Mouse (Mus musculus) stomach, postnatal 0 days (tissue): ENCODE results near the gene Sel1l2. TPM values are rescaled to one million over a fixed set of nuclear protein-coding genes. Genes with fewer than 3 reads are reported as not detected.

Experiments
- ATAC-seq: fragments of 200-750 bp; cut with Nextera tagmentation; 2 replicates; pipeline ENCODE4 v1.8.0; 2017; ENCODE audit not compliant: low FRiP score, low TSS enrichment
- DNase-seq: peaks from one replicate; pipeline ENCODE4 v3.0.0-alpha.2; 2016; ENCODE audit warnings: low spot score
- H3K27ac ChIP-seq: fragments of 300-500 bp; sonication (generic); replicated peaks from 2 replicates; pipeline ENCODE4 v1.5.1; 2014; ENCODE audit warnings: mild to moderate bottlenecking, control low read depth
- H3K27me3 ChIP-seq: fragments of 300-500 bp; sonication (generic); 2 replicates; pipeline ENCODE4 v1.6.1; 2014; ENCODE audit warnings: low read length; ENCODE audit not compliant: control insufficient read depth, insufficient read depth
- H3K36me3 ChIP-seq: fragments of 300-500 bp; sonication (generic); 2 replicates; pipeline ENCODE4 v1.6.1; 2014; ENCODE audit warnings: low read length, mixed read lengths; ENCODE audit not compliant: control insufficient read depth, insufficient read depth
- H3K4me1 ChIP-seq: fragments of 300-500 bp; sonication (generic); replicated peaks from 2 replicates; pipeline ENCODE4 v1.6.1; 2014; ENCODE audit warnings: antibody characterized with exemption; ENCODE audit not compliant: control insufficient read depth, insufficient read depth
- H3K4me2 ChIP-seq: fragments of 300-500 bp; sonication (generic); replicated peaks from 2 replicates; pipeline ENCODE4 v1.6.1; 2014; ENCODE audit warnings: low read depth, mild to moderate bottlenecking, control low read depth, moderate library complexity
- H3K4me3 ChIP-seq: fragments of 300-500 bp; sonication (generic); 2 replicates; pipeline ENCODE4 v1.5.1; 2014; ENCODE audit warnings: low read depth, low read length, control low read depth
- H3K9ac ChIP-seq: fragments of 300-500 bp; sonication (generic); 2 replicates; pipeline ENCODE4 v1.6.1; 2014; ENCODE audit warnings: mild to moderate bottlenecking, low read length, control low read depth, mixed read lengths
- H3K9me3 ChIP-seq: fragments of 300-500 bp; sonication (generic); 2 replicates; pipeline ENCODE4 v1.6.1; 2016; ENCODE audit warnings: low read length; ENCODE audit not compliant: control insufficient read depth
- CTCF ChIP-seq: IDR thresholded peaks from 2 replicates; pipeline ENCODE4 v1.5.1; 2016; ENCODE audit warnings: antibody characterized with exemption, low read depth, mild to moderate bottlenecking, moderate library complexity
- EP300 ChIP-seq: optimal IDR thresholded peaks from 2 replicates; pipeline ENCODE3; 2016; ENCODE audit warnings: antibody characterized with exemption
- WGBS: fragments of 180-500 bp; shearing (Covaris S2); extraction: QIAGEN DNeasy Blood & Tissue Kit; methylation state at CpG from one replicate; pipeline ENCODE4 v1.1.7; 2014; 5-methylcytosine and 5-hydroxymethylcytosine counted together
- polyA plus RNA-seq: library from polyadenylated mRNA; unstranded; fragments of >200 nt; fragmentation: Nextera tagmentation; extraction: Ambion mirVana; gene quantifications from 2 replicates; pipeline ENCODE4 v1.2.1, GENCODE M21; 2015

Sel1l2 gene
- polyA plus RNA-seq, 1 experiment from 2014 or later: not detected

DNA sequence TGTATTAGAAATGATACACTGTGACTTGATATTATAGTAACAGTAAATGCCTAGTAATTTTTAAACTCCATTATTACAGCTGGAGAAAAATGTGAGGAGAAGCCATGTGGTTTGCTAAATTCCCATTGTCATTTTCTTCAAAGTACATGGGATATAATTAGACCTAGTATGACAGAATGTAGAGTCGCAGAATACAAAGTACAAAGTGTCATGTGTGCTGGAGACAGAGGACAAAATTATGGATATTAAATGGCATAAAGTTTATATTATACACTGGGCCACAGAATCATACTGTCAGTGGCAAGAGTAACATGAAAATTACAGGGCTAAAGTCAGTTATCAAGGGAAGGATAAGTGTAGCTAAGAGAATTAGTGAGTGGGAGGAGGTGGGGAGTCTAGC is 24.7 kb downstream of the Sel1l2 start:
- no peaks in the 10 kb centered on the region for H3K36me3 ChIP-seq
- no peaks in the 10 kb centered on the region for H3K27me3 ChIP-seq
- no peak overlapping the region for H3K9ac ChIP-seq
- no peak overlapping the region for H3K4me2 ChIP-seq
- H3K27ac ChIP-seq: no peak overlapping the region
- no peak overlapping the region for H3K4me3 ChIP-seq
- no peaks in the 10 kb centered on the region for H3K9me3 ChIP-seq
- ATAC-seq (no peak), DNase-seq (no peak)
- TF ChIP-seq EP300 (no peak), CTCF (no peak)
- WGBS: 68% methylated on average over 1 of the region's 1 CpGs
- no peaks in the 10 kb centered on the region for H3K4me1 ChIP-seq

GRCm38 (mm10) chr2:140359905-140360304 is 29.6 kb downstream of the Sel1l2 start:
- Histone ChIP-seq H3K27me3 (no peaks in the 10 kb centered on the region), H3K9ac (no peak overlapping the region), H3K4me1 (no peaks in the 10 kb centered on the region), H3K9me3 (no peaks in the 10 kb centered on the region), H3K4me2 (no peak overlapping the region), H3K27ac (no peak overlapping the region), H3K36me3 (no peaks in the 10 kb centered on the region), H3K4me3 (no peak overlapping the region)
- ATAC-seq (no peak), DNase-seq (no peak)
- WGBS: 28% methylated on average over 2 of the region's 2 CpGs
- no peak for TF ChIP-seq EP300
- no peak for TF ChIP-seq CTCF

DNA sequence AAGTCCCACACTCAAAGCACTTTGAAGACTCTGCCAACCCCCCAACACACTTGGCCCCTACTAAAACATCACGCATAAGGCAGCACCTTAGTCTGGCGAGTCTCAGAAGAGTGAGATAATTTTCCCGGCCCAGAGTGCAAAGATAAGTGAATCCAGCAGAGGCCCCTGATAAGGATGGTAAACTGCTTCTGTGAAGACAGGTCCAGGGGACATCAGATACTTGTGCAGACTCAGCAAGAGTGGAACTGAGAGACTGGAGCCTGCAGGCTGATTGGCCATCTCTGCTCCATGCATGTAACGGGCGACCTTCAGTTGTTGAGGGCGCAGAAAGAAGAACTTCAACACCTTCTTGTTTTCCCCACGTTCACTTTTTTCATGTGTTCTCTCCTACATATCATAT is 47.1 kb downstream of the Sel1l2 start:
- no peaks in the 10 kb centered on the region for H3K9me3 ChIP-seq
- no peak overlapping the region for H3K9ac ChIP-seq
- 72% methylated on average over 7 of the region's 7 CpGs for WGBS
- H3K4me2 ChIP-seq: no peak overlapping the region
- no peaks in the 10 kb centered on the region for H3K36me3 ChIP-seq
- no peaks in the 10 kb centered on the region for H3K27me3 ChIP-seq
- no peak for ATAC-seq
- no peak for DNase-seq
- no peak overlapping the region for H3K27ac ChIP-seq
- TF ChIP-seq CTCF (no peak), EP300 (no peak)
- no peak overlapping the region for H3K4me3 ChIP-seq
- no peaks in the 10 kb centered on the region for H3K4me1 ChIP-seq

- Histone ChIP-seq H3K4me2 (no peak overlapping the region), H3K9me3 (no peaks in the 10 kb centered on the region), H3K4me3 (no peak overlapping the region), H3K27ac (no peak overlapping the region), H3K36me3 (no peaks in the 10 kb centered on the region), H3K27me3 (no peaks in the 10 kb centered on the region), H3K4me1 (no peaks in the 10 kb centered on the region), H3K9ac (no peak overlapping the region)
- 33% methylated on average over 5 of the region's 5 CpGs for WGBS
- no peak for TF ChIP-seq EP300
- no peak for TF ChIP-seq CTCF
- no peak for DNase-seq
- no peak for ATAC-seq
Observed at GRCm38 (mm10) chr2:140330508-140331306, 58.8 kb downstream of the Sel1l2 start.

DNA sequence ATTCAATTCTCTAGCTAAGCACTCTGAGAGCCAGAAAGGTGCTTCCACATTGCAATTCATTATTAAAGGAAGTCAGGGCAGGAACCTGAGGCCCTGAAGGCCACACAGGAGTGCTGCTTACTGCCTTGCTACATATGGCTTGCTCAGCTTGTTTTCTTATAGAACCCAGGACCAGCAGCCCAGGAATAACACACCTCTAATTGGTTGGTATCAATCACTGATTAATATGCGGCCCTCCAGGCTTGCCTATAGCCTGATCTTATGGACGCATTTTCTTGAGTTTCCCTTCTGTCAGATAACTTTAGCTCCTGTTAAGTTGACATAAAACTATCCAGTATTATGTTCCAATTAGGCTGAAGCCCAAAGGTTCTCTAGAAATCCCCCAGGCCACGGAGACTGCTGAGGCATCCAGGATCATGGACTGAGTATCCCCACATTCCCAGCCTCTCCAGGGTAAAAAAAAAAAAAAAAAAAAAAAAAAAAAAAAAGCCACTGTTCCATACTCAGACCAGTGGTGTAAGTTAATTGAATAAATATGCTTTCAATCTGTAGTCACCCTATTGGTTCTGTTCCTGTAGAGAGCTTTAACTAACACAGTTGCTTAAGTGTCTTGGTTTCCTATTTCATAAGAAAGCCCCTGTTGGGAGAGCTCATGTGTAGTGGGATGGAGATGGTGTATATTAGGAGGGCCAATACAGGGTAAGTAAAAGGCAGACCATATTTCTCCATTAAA is 86.4 kb downstream of the Sel1l2 start:
- TF ChIP-seq CTCF: no peak
- no peak for TF ChIP-seq EP300
- no peak overlapping the region for H3K9ac ChIP-seq
- H3K27ac ChIP-seq: no peak overlapping the region
- no peak for ATAC-seq
- DNase-seq: no peak
- no peak overlapping the region for H3K4me3 ChIP-seq
- no peak overlapping the region for H3K4me2 ChIP-seq
- H3K36me3 ChIP-seq: no peaks in the 10 kb centered on the region
- H3K9me3 ChIP-seq: no peaks in the 10 kb centered on the region
- H3K4me1 ChIP-seq: no peaks in the 10 kb centered on the region
- no peaks in the 10 kb centered on the region for H3K27me3 ChIP-seq
- WGBS: 68% methylated on average over 3 of the region's 3 CpGs

DNA sequence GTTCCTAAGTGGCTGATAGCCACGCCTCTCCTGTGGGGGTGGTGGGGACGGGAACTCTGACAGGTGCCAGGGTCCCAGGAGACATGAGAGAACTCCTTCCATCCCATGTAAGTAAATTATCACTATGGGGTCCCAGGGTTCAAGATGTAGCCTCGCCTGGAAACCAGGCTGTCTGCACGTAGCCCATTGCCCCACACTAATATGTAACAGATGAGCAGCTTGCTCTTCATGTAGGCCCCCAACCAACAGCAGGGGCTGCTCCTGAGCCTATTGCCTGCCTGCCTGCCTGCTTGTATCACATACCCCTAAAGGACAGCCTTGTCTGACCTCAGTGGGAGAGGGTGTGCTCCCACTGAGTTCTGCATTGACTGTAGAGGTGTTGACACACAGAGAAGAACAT is 92.4 kb downstream of the Sel1l2 start:
- no peak overlapping the region for H3K27ac ChIP-seq
- no peak for DNase-seq
- no peaks in the 10 kb centered on the region for H3K36me3 ChIP-seq
- H3K9me3 ChIP-seq: no peaks in the 10 kb centered on the region
- H3K27me3 ChIP-seq: no peaks in the 10 kb centered on the region
- no peak overlapping the region for H3K9ac ChIP-seq
- ATAC-seq: no peak
- H3K4me3 ChIP-seq: no peak overlapping the region
- no peaks in the 10 kb centered on the region for H3K4me1 ChIP-seq
- no peak overlapping the region for H3K4me2 ChIP-seq
- TF ChIP-seq EP300: no peak
- no peak for TF ChIP-seq CTCF
- 50% methylated on average over 4 of the region's 4 CpGs for WGBS
